Mouse (Mus musculus): ENCODE measurements around the gene Pacsin3.

Pacsin3 gene

DNA sequence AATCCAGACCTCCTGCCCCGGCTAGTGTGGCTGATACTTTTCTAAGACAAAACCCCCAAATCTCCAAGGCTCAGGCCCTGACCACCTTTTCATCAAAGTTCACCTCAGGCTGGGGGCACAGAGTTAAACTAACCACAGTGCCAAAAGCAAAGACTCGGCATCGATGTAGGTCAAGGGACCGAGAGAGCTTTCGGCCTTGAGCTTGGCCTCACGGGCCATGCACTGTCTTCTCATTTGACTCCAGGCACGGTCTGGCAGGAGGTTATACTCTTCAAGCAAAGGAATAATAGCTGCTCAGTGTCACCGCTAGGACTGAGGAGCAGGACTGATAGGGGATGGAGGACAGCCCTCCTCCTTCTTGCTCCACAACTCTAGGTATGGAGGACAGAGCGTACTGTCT lies 50.2 kb downstream of the Pacsin3 start:
- no peak for DNase-seq (ENCODE audit: low read depth)

DNA sequence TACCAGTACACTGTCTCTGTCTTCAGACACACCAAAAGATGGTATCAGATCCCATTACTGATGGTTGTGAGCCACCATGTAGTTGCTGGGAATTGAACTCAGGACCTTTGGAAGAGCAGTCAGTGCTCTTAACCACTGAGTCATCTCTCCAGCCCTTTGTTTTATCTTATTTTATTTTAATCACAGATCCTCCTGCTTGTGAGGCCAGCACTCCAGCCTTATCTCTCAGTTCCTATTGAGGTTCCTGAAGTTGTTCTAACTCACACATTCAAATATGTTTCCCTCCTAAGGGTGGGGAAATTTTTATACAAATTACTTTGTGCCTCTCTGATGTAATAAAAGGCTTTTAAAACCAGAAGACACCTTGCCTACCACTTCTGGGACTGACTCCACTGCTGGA lies 50.8 kb downstream of the Pacsin3 start:
- no peak for DNase-seq (ENCODE audit: low read depth)

DNA sequence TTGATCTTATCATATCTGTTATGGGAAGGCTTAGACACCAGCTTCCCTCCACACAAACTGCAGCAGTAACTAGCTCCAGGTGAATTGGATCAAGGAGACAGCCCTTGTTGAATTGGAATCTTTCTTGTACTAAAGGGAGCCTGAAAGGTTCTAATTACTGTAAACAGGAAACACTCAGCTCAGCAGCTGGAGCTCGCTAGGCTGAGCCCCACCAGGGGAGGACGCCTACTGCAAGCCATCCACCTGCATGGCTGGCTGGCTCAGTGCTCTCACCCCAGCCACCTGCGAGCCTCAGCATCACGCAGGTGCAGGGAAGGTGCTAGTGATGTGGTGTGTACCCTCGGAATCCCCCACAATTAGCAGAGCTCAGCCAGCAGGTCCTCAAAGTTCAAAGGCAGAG lies 52.9 kb downstream of the Pacsin3 start:
- no peak for DNase-seq (ENCODE audit: low read depth)

DNA sequence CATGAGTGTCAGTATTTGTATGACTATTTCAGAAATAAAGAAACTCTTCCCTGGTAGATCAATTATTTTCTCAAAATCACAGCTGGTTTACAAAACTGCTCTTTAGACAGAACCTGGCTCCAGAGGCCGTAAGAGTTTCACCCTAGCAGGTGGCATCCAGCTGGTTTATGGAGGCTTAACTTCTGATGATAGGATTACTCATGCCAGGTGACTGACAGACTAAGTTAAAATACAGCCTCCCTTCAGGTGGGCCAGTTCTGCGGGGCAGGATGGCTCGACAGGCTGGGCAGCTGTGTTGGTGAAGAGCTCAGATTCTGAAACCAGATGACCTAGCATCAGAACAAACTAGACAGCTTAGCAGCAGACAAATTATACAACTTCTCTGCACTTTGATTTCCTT lies 53.8 kb downstream of the Pacsin3 start:
- no peak for DNase-seq (ENCODE audit: low read depth)

GRCm38 (mm10) chr2:91312578-91313311 lies 57.0 kb downstream of the Pacsin3 start:
- DNase-seq (ENCODE audit: low read depth) = no peak

DNA sequence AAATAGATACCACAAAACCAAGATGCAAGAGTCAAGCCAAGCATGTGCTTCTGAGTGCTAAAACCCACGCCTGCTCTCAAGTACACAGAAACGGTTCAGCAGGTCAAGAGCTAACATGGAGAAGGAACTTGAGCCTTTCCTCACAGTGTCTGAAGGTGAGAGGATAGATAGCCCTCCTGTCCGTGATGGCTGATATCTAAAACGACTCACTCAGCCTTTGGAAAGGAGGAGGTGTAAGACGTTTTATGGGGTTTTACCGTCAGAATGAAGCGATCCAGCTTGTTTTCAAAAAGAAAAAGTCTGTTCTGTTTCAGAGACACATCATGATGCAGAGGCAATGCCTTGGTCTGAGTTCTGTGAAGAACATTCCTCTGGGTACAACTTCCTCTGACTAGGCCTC lies 58.4 kb downstream of the Pacsin3 start:
- DNase-seq (ENCODE audit: low read depth) = no peak

Measured in induced T-regulatory cell, adult 2 months (primary cell).